Mouse (Mus musculus) heart, embryonic 10.5 days (tissue): ENCODE data around the gene Lamtor2. TPM values are rescaled to one million over a fixed set of nuclear protein-coding genes. Genes with fewer than 3 reads are reported as not detected.

ENCODE experiments used
- DNase-seq: peaks from one replicate; pipeline ENCODE4 v3.0.0-alpha.2; 2017; ENCODE audit warnings: low spot score
- H3K27ac ChIP-seq: fragments of 300-500 bp; sonication (generic); 2 replicates; pipeline ENCODE4 v1.5.1; 2016; ENCODE audit warnings: mild to moderate bottlenecking
- H3K27me3 ChIP-seq: fragments of 300-500 bp; sonication (generic); 2 replicates; pipeline ENCODE4 v1.6.1; 2016; ENCODE audit warnings: mild to moderate bottlenecking; ENCODE audit not compliant: poor library complexity, insufficient read depth, severe bottlenecking
- H3K36me3 ChIP-seq: fragments of 300-500 bp; sonication (generic); 2 replicates; pipeline ENCODE4 v1.6.1; 2016; ENCODE audit warnings: mild to moderate bottlenecking, moderate library complexity
- H3K4me1 ChIP-seq: fragments of 300-500 bp; sonication (generic); 2 replicates; pipeline ENCODE4 v1.6.1; 2016; ENCODE audit warnings: mild to moderate bottlenecking
- H3K4me3 ChIP-seq: fragments of 300-500 bp; sonication (generic); 2 replicates; pipeline ENCODE4 v1.5.1; 2016; ENCODE audit warnings: mild to moderate bottlenecking, moderate library complexity
- H3K9me3 ChIP-seq: fragments of 300-500 bp; sonication (generic); 2 replicates; pipeline ENCODE4 v1.6.1; 2016; ENCODE audit warnings: mild to moderate bottlenecking, moderate library complexity
- WGBS: fragments of 180-500 bp; shearing (Covaris S2); methylation state at CpG from one replicate; pipeline ENCODE4 v1.1.7; 2016; 5-methylcytosine and 5-hydroxymethylcytosine counted together
- polyA plus RNA-seq: library from polyadenylated mRNA; unstranded; fragments of >200 nt; fragmentation: Nextera tagmentation; extraction: Ambion mirVana; gene quantifications from 2 replicates; pipeline ENCODE4 v1.2.1, GENCODE M21; 2016

The Lamtor2 gene
- polyA plus RNA-seq, 1 experiment from 2014 or later = 190 TPM

DNA sequence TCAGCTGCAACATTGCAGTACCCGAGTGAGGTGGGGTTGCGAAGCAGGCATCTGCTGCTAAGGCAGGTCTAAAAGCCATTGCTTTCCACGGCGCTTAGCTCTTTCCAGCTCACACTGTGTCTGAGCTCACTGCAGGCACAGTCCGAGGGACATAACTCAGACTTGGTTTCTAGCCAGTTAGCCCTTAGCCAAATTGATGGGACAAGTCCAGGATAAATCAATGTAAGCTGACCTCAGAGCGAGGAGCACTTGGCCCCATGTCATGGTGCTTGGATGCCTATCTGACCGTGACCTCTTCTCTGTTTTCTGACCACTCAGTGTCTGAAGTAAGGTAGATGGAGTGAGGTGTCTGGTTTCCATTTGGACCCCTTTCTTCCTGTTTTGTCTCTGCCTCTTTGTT lies 11.1 kb upstream of the Lamtor2 start:
- no peak for DNase-seq
- Histone ChIP-seq H3K9me3 (no peaks in the 10 kb centered on the region), H3K4me1 (no peaks in the 10 kb centered on the region), H3K27ac (no peak overlapping the region), H3K27me3 (no peaks in the 10 kb centered on the region), H3K36me3 (peaks cover 100% of the 10 kb centered on the region), H3K4me3 (no peak overlapping the region)
- WGBS = 89% methylated on average over 7 of the region's 7 CpGs

DNA sequence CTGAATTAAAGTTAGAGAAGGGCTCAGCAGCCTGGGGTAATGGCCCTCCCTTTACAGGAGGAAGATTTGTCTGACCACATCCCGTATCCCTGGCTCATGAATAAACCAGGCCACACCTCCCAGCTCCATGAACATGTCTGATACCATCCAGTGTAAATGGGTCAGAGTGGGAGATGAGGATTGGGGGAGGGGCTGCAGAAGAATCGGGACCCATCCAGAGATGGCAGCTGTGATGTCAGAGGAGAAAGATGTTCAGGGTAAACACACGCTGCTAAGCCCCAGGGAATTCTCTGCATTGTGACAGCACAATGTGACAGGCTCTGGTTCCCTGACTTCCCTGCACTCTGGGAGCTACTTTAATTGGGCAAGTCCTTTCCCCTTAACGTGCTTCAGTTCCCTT lies 10.6 kb upstream of the Lamtor2 start:
- H3K27me3 ChIP-seq = no peaks in the 10 kb centered on the region
- no peaks in the 10 kb centered on the region for H3K9me3 ChIP-seq
- H3K4me3 ChIP-seq = no peak overlapping the region
- H3K27ac ChIP-seq = no peak overlapping the region
- H3K4me1 ChIP-seq = no peaks in the 10 kb centered on the region
- peaks cover 100% of the 10 kb centered on the region for H3K36me3 ChIP-seq
- 73% methylated on average over 4 of the region's 4 CpGs for WGBS
- DNase-seq = no peak

DNA sequence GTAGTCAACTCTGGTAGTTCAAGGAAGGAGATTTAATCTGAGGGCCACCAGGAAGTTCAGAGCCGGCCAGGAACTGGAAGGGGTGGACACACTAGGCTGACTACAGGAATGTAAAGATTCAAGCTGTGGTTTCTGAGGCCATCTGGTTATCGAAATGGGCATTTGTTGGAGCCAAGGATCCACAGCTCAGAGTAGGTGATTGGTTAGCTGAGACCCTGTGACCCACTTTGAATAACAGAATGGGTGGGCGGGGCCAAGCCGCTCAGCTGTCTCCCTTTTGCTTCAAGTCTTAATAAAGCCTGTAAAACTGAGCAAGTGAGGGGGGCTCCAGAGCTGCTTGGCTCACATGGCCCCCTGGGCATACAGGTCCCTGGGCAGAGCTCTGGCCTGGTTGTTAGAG lies 9.1 kb upstream of the Lamtor2 start:
- no peak for DNase-seq
- H3K27me3 ChIP-seq = no peaks in the 10 kb centered on the region
- H3K4me1 ChIP-seq = no peaks in the 10 kb centered on the region
- 71% methylated on average over 4 of the region's 4 CpGs for WGBS
- no peak overlapping the region for H3K4me3 ChIP-seq
- H3K9me3 ChIP-seq = no peaks in the 10 kb centered on the region
- no peak overlapping the region for H3K27ac ChIP-seq
- H3K36me3 ChIP-seq = peaks cover 100% of the 10 kb centered on the region

DNA sequence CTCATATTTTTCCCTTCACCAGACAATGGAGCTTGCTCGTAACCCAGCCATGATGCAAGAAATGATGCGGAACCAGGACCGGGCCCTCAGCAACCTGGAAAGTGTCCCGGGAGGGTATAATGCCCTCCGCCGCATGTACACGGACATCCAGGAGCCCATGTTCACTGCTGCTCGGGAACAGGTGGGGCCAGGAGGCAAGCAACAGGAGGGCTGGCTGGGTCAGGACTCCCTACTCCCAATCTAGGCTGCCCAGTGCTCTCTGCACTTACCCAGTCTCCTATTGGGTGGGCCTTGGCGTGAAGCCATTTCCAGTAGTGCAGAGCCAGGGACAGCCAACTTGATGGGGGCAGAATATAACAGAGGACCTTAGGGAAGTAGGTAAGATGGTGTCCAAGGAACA lies 6.7 kb upstream of the Lamtor2 start:
- no peak for DNase-seq
- peaks cover 95% of the 10 kb centered on the region for H3K36me3 ChIP-seq
- no peaks in the 10 kb centered on the region for H3K9me3 ChIP-seq
- H3K4me1 ChIP-seq = peaks cover 11% of the 10 kb centered on the region
- 94% methylated on average over 9 of the region's 9 CpGs for WGBS
- H3K27ac ChIP-seq = no peak overlapping the region
- no peak overlapping the region for H3K4me3 ChIP-seq
- H3K27me3 ChIP-seq = no peaks in the 10 kb centered on the region

DNA sequence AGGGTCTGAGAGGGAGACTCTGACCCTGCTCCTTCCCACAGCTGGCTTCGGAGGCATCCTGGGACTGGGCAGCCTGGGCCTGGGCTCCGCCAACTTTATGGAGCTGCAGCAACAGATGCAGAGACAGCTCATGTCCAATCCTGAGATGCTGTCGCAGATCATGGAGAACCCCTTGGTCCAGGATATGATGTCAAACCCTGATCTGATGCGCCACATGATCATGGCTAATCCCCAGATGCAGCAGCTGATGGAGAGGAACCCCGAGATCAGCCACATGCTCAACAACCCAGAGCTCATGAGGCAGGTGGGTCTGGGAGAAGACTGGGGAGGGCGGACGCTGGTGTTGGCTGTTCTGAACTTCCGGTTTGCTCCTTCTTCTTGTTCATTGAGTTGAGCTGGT lies 3.7 kb upstream of the Lamtor2 start:
- 91% methylated on average over 8 of the region's 8 CpGs for WGBS
- Histone ChIP-seq H3K36me3 (peaks cover 65% of the 10 kb centered on the region), H3K4me1 (peaks cover 27% of the 10 kb centered on the region), H3K27ac (no peak overlapping the region), H3K4me3 (no peak overlapping the region), H3K27me3 (no peaks in the 10 kb centered on the region), H3K9me3 (no peaks in the 10 kb centered on the region)
- DNase-seq = no peak

DNA sequence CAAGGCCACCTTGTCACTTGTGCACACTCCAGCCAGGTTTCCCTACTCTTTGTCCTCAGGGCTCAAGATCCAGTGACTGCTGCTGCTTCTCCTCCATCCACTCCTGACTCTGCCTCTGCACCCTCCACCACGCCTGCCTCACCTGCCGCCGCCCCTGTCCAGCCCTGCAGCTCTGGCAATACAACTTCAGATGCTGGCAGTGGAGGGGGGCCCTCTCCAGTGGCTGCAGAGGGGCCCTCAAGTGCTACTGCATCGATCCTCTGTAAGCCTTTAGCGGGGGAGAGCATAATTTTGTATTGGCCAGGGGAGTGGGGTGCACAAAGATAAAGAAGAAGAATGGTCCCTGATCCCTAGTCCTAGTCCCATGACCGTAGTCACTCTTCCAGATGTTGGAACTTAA lies 2.9 kb upstream of the Lamtor2 start:
- H3K9me3 ChIP-seq = no peaks in the 10 kb centered on the region
- peaks cover 56% of the 10 kb centered on the region for H3K36me3 ChIP-seq
- WGBS = 93% methylated on average over 6 of the region's 6 CpGs
- H3K27me3 ChIP-seq = no peaks in the 10 kb centered on the region
- DNase-seq = no peak
- H3K4me1 ChIP-seq = peaks cover 32% of the 10 kb centered on the region
- H3K4me3 ChIP-seq = no peak overlapping the region
- H3K27ac ChIP-seq = no peak overlapping the region

DNA sequence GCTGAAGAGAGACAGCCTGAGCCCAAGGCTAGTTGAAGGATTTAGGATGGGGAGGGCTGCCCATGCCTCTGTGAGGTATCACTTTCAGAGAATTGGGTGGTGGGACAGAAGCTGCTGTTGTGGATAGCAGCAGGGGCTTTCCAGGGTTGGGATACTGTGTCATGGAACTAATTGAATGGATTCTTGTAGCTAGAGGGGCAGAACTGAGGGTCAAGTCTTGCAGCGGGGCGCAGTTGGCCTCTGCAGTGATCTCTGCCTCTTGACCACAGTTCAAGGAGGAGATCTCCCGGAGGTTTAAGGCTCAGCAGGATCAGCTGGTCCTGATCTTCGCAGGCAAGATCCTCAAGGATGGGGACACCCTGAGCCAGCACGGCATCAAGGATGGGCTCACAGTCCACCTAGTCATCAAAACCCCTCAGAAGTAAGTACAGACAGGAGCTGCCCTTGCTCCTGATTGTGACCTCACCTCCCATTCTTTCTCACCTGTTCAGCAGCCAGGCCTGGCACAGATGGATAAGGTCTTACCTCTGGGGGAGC lies 2.3 kb upstream of the Lamtor2 start:
- no peaks in the 10 kb centered on the region for H3K27me3 ChIP-seq
- H3K36me3 ChIP-seq = peaks cover 56% of the 10 kb centered on the region
- H3K4me1 ChIP-seq = peaks cover 34% of the 10 kb centered on the region
- H3K4me3 ChIP-seq = peak overlapping the region; percentile 94; the same call in 1 of the 2 replicates
- no peak for DNase-seq
- no peak overlapping the region for H3K27ac ChIP-seq
- WGBS = 92% methylated on average over 5 of the region's 5 CpGs
- H3K9me3 ChIP-seq = no peaks in the 10 kb centered on the region

DNA sequence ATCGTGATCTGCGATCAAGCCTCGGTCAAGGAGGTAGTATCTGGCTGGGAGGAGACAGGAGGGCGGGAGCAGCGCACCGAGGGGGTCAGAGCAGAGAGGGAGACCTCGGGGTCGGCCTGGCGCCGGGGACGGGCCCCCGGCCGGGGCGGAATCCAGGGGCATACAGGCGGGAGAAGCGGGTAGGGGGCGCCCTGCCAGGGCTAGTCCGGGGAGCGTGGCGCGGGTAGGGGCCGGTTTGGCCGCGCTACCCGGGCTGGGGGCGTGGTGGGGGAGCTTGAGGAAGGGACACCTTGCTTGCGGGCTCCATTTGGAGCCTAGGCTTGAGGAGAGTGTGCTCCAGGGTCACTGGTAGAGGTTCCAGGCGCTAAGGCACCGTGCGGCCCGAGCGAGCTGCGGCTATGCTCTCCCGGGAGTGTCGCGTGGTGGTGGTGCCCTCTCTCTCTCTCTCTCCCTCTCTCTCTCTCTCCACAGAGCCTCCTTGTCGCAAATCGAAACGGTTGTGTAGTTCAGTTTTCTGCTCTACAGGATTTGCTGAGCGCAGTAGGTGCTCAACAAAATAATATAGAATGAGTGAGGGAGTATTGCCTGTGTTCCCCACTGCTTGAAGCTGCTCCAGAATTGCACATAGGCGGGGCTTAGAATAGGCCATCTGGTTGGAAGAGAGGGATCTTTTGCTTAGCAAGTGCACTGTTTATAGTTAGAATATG lies 1.2 kb upstream of the Lamtor2 start:
- Histone ChIP-seq H3K27ac (peak overlapping the region; percentile 98), H3K4me3 (peak overlapping the region; percentile 94), H3K27me3 (no peaks in the 10 kb centered on the region), H3K9me3 (no peaks in the 10 kb centered on the region), H3K36me3 (peaks cover 51% of the 10 kb centered on the region), H3K4me1 (peaks cover 37% of the 10 kb centered on the region)
- under 1% methylated on average over 41 of the region's 41 CpGs for WGBS
- DNase-seq = peak; percentile 86

DNA sequence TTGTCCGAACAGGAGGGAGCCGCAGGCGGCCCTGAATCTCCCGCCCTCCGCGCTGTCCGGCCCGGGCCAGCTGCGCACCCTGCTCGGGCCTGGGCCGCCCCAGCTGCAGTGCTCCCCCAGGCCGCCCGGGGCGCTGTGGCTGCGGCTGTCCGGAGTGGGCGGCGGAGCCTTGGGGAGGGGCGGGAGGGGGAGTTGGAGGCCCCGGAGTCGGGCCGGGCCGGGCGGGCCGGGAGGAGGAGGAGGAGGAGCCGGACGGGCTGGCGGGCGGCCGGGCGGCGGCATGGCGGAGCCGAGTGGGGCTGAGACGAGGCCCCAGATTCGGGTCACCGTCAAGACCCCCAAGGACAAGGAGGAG lies 628 bp upstream of the Lamtor2 start, which contains the start of gene Ubqln4:
Gene Ubqln4 (plus strand): TSS at position 234 of the 355 bp plus-strand sequence.
- WGBS = under 1% methylated on average over 35 of the region's 37 CpGs

DNA sequence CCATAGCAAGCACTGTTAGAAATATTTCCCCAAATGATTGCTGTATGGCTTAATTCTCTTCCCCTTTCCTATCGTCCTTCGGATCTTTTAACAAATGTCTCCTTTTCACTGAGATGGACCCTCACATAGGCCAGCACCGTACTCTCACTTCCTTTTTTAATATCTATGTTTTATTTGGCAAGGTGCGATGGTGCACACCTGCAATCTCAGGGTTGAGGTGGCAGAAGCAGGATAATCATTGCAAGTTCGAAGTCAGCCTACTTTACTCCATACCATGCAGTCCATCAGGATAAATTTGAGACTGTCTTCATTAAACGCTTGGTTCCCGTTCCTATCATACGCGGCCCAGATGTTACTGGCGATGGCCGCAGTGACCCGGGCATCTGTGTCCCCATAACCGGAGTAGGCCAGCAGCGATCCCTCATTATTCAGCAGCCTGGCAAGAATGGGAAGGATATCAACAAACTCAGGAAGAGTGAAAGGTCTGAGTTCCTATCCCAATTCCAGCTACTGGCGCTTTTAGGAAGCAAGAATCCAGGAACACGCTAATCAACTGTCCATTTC lies 710 bp downstream of the Lamtor2 start:
- H3K4me1 ChIP-seq = peaks cover 44% of the 10 kb centered on the region
- no peaks in the 10 kb centered on the region for H3K9me3 ChIP-seq
- H3K4me3 ChIP-seq = peak overlapping the region; percentile 94
- 27% methylated on average over 16 of the region's 16 CpGs for WGBS
- H3K36me3 ChIP-seq = peaks cover 36% of the 10 kb centered on the region
- peak overlapping the region; percentile 98 for H3K27ac ChIP-seq
- no peaks in the 10 kb centered on the region for H3K27me3 ChIP-seq
- DNase-seq = no peak

More for the DNA sequence above, 628 bp upstream of the Lamtor2 start, which contains the start of gene Ubqln4:
- peaks cover 37% of the 10 kb centered on the region for H3K4me1 ChIP-seq
- no peaks in the 10 kb centered on the region for H3K9me3 ChIP-seq
- peaks cover 46% of the 10 kb centered on the region for H3K36me3 ChIP-seq
- peak within 1 kb of the TSS; percentile 94 for H3K4me3 ChIP-seq
- H3K27me3 ChIP-seq = no peaks in the 10 kb centered on the region
- H3K27ac ChIP-seq = peak within 1 kb of the TSS; percentile 98
- peak; percentile 94 for DNase-seq

DNA sequence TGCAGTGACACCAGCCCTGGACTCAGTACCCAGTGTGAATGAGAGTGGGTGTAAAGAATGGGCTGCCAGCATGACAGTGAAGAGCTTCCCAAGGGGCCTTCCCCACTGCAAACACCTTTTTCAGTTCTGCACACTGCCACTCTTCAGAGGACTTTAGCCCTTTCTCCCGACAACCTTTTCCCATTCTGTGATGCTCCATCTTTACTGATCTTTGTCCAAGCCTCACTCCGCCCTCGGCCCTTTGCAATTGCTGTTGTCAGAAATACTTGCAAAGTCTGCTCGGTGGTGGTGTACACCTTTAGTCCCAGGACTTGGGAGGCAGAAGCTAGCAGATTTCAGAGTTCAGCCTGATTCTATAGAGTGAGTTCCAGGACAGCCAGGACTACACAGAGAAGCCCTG lies 1.3 kb downstream of the Lamtor2 start:
- Histone ChIP-seq H3K36me3 (peaks cover 30% of the 10 kb centered on the region), H3K27me3 (no peaks in the 10 kb centered on the region), H3K4me1 (peaks cover 44% of the 10 kb centered on the region), H3K27ac (no peak overlapping the region), H3K4me3 (peak overlapping the region; percentile 94; the same call in 1 of the 2 replicates), H3K9me3 (no peaks in the 10 kb centered on the region)
- 78% methylated on average over 4 of the region's 4 CpGs for WGBS
- peak; percentile 64 for DNase-seq

DNA sequence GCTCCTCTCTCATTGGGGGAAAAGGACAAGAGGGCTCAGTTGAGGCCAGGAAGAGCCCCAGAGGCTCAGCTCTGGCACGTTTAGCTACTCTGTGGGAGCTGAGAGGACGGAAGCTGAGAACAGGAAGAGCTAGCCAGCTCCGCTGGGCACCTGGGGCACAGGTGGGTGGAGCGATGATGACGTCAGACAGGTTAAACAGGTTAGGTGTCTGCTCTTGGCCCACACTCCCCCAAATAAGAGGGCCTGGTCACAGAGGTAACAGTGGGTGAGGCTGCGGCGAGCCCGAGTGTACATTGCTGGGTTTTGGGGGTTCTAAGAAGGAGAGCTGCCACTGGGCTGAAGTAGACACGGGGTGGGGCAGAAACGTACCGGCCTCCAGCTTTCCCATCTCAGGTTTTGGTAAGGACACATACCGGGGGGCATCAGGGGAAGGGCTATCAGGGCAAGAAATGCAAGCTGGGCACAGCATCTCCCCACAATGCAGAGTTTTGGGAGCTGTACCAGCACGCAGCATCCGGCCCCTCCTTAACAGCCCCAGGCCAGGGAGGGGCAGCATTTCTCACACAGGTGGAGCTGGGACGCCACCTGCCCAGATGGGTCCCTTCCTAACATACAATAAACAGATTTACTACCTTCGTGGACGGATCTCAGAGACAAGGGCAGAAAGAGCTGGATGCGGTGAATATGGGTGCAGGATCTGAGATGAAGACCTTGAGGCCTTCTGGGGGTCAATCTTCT lies 4.5 kb downstream of the Lamtor2 start, which contains the start of gene Rab25:
Gene Rab25 (minus strand): TSS at position 121 of the 738 bp plus-strand sequence.
- H3K27me3 ChIP-seq = no peaks in the 10 kb centered on the region
- peak within 1 kb of the TSS; percentile 2; the same call in 1 of the 2 replicates for H3K4me3 ChIP-seq
- peaks cover 16% of the 10 kb centered on the region for H3K36me3 ChIP-seq
- 0 out of 2 replicates have a peak within 1 kb of the TSS, but pooled peaks have one; percentile 16 for H3K27ac ChIP-seq
- H3K4me1 ChIP-seq = peaks cover 31% of the 10 kb centered on the region
- H3K9me3 ChIP-seq = no peaks in the 10 kb centered on the region
- DNase-seq = peak; percentile 56
- 49% methylated on average over 18 of the region's 18 CpGs for WGBS
